Mouse (Mus musculus): ENCODE data around the gene Col7a1. TPM values are rescaled to one million over a fixed set of nuclear protein-coding genes. Genes with fewer than 3 reads are reported as not detected.

Gene Col7a1
- polyA plus RNA-seq, 1 experiment from 2014 or later = 2.2 TPM

- no peaks in the 10 kb centered on the region for H3K27me3 ChIP-seq
- H3K9ac ChIP-seq = no peak overlapping the region
- H3K27ac ChIP-seq = no peak overlapping the region
- no peaks in the 10 kb centered on the region for H3K36me3 ChIP-seq (replicated peaks)
- ATAC-seq (ENCODE audit: low FRiP score) = no peak
- H3K4me3 ChIP-seq (replicated peaks) = no peak overlapping the region
- no peak overlapping the region for H3K4me2 ChIP-seq
- WGBS = 94% methylated on average over 7 of the region's 7 CpGs
- H3K4me1 ChIP-seq = no peaks in the 10 kb centered on the region
- H3K9me3 ChIP-seq = no peaks in the 10 kb centered on the region
Measured at GRCm38 (mm10) chr9:109031001-109031400, 77.6 kb downstream of the Col7a1 start.

- no peaks in the 10 kb centered on the region for H3K36me3 ChIP-seq (replicated peaks)
- H3K9me3 ChIP-seq = no peaks in the 10 kb centered on the region
- H3K9ac ChIP-seq = no peak overlapping the region
- 86% methylated on average over 8 of the region's 8 CpGs for WGBS
- H3K4me3 ChIP-seq (replicated peaks) = no peak overlapping the region
- no peak overlapping the region for H3K4me2 ChIP-seq
- H3K4me1 ChIP-seq = no peaks in the 10 kb centered on the region
- ATAC-seq (ENCODE audit: low FRiP score) = no peak
- H3K27me3 ChIP-seq = no peaks in the 10 kb centered on the region
- no peak overlapping the region for H3K27ac ChIP-seq
Measured at GRCm38 (mm10) chr9:109031686-109032085, 78.3 kb downstream of the Col7a1 start.

- H3K4me2 ChIP-seq = no peak overlapping the region
- no peaks in the 10 kb centered on the region for H3K9me3 ChIP-seq
- ATAC-seq (ENCODE audit: low FRiP score) = no peak
- no peak overlapping the region for H3K4me3 ChIP-seq (replicated peaks)
- 87% methylated on average over 6 of the region's 6 CpGs for WGBS
- H3K27me3 ChIP-seq = no peaks in the 10 kb centered on the region
- H3K27ac ChIP-seq = no peak overlapping the region
- H3K9ac ChIP-seq = no peak overlapping the region
- H3K4me1 ChIP-seq = no peaks in the 10 kb centered on the region
- H3K36me3 ChIP-seq (replicated peaks) = no peaks in the 10 kb centered on the region
Measured at GRCm38 (mm10) chr9:109032435-109032834, 79.0 kb downstream of the Col7a1 start.

MicroRNAs within 50 kb of the gene (microRNA counts, 519-probe panel; counts per million panel counts)
- not detected for microRNA mmu-miR-711

Small RNA genes within 50 kb of the gene (microRNA-seq; reads per million reads assigned to microRNA genes)
- not detected for gene Mir711

Other genes with a start within 250 kb of the Col7a1 start
- gene Ip6k2, start 169.8 kb upstream of the Col7a1 start, polyA plus RNA-seq (2016; fragmentation: Nextera tagmentation; extraction: Ambion mirVana) = 124 and 140 TPM in 2 replicates
- gene Nckipsd, start 145.2 kb upstream of the Col7a1 start, polyA plus RNA-seq (2016; fragmentation: Nextera tagmentation; extraction: Ambion mirVana) = 14.3 and 17.3 TPM in 2 replicates
- gene Celsr3, start 127.3 kb upstream of the Col7a1 start, polyA plus RNA-seq (2016; fragmentation: Nextera tagmentation; extraction: Ambion mirVana) = 13.0 and 14.2 TPM in 2 replicates
- 12.4 and 13.1 TPM in 2 replicates for gene Slc26a6, start 100.3 kb upstream of the Col7a1 start, polyA plus RNA-seq (2016; fragmentation: Nextera tagmentation; extraction: Ambion mirVana)
- not detected in 2 replicates for gene Tmem89, start 39.0 kb upstream of the Col7a1 start, polyA plus RNA-seq (2016; fragmentation: Nextera tagmentation; extraction: Ambion mirVana)
- 353 and 359 TPM in 2 replicates for gene Uqcrc1, start 17.0 kb upstream of the Col7a1 start, polyA plus RNA-seq (2016; fragmentation: Nextera tagmentation; extraction: Ambion mirVana)
- gene Ucn2, start 32.4 kb downstream of the Col7a1 start, polyA plus RNA-seq (2016; fragmentation: Nextera tagmentation; extraction: Ambion mirVana) = not detected in 2 replicates
- gene Pfkfb4, start 38.2 kb downstream of the Col7a1 start, polyA plus RNA-seq (2016; fragmentation: Nextera tagmentation; extraction: Ambion mirVana) = 16.5 and 18.4 TPM in 2 replicates
- gene Shisa5, start 85.0 kb downstream of the Col7a1 start, polyA plus RNA-seq (2016; fragmentation: Nextera tagmentation; extraction: Ambion mirVana) = 35.6 and 37.3 TPM in 2 replicates
- gene Trex1, start 106.1 kb downstream of the Col7a1 start, polyA plus RNA-seq (2016; fragmentation: Nextera tagmentation; extraction: Ambion mirVana) = 8.4 and 8.9 TPM in 2 replicates
- 32.4 and 32.5 TPM in 2 replicates for gene Atrip, start 120.5 kb downstream of the Col7a1 start, polyA plus RNA-seq (2016; fragmentation: Nextera tagmentation; extraction: Ambion mirVana)
- 13.9 and 14.9 TPM in 2 replicates for gene Ccdc51, start 128.9 kb downstream of the Col7a1 start, polyA plus RNA-seq (2016; fragmentation: Nextera tagmentation; extraction: Ambion mirVana)
- gene Tma7, start 129.0 kb downstream of the Col7a1 start, polyA plus RNA-seq (2016; fragmentation: Nextera tagmentation; extraction: Ambion mirVana) = 734 and 744 TPM in 2 replicates
- 39.9 and 44.4 TPM in 2 replicates for gene Plxnb1, start 141.8 kb downstream of the Col7a1 start, polyA plus RNA-seq (2016; fragmentation: Nextera tagmentation; extraction: Ambion mirVana)
- not detected in 2 replicates for gene Fbxw21, start 208.5 kb downstream of the Col7a1 start, polyA plus RNA-seq (2016; fragmentation: Nextera tagmentation; extraction: Ambion mirVana)
- gene Fbxw13, start 242.4 kb downstream of the Col7a1 start, polyA plus RNA-seq (2016; fragmentation: Nextera tagmentation; extraction: Ambion mirVana) = not detected in 2 replicates